Mouse (Mus musculus) testis, adult 2 months (tissue): ENCODE measurements around the gene Ado.

Experiments used
- CTCF ChIP-seq: fragments of 200-500 bp; IDR thresholded peaks from 2 replicates; pipeline ENCODE4 v1.5.1; 2012; ENCODE audit warnings: low read depth, mild to moderate bottlenecking, inconsistent platforms, low read length, moderate library complexity; ENCODE audit not compliant: control insufficient read depth, insufficient read depth, insufficient replicate concordance
- POLR2A ChIP-seq: fragments of 200-500 bp; IDR thresholded peaks from 2 replicates; pipeline ENCODE4 v1.6.1; 2012; ENCODE audit warnings: low read depth, mild to moderate bottlenecking, inconsistent platforms, low read length, moderate library complexity; ENCODE audit not compliant: control insufficient read depth

GRCm38 (mm10) chr10:67538106-67538505 lies 10.6 kb downstream of the Ado start:
- TF ChIP-seq CTCF (no peak), POLR2A (no peak)
